Mouse (Mus musculus) megakaryocyte, embryonic 14.5 days (primary cell): ENCODE measurements around the gene Efcab3.
"Not testable (repeated sequence)": the region's sequence is repeated elsewhere in the genome, so short reads cannot be mapped to it uniquely, and the experiment has no call there.

Source experiments
- FLI1 ChIP-seq: IDR thresholded peaks from 2 replicates; pipeline ENCODE4 v1.6.1; 2012; ENCODE audit warnings: low read length, inconsistent platforms, mixed read lengths
- GATA1 ChIP-seq: IDR thresholded peaks from 3 replicates; pipeline ENCODE4 v1.6.1; 2012; ENCODE audit warnings: mixed read lengths, low read length, inconsistent platforms, borderline replicate concordance

DNA sequence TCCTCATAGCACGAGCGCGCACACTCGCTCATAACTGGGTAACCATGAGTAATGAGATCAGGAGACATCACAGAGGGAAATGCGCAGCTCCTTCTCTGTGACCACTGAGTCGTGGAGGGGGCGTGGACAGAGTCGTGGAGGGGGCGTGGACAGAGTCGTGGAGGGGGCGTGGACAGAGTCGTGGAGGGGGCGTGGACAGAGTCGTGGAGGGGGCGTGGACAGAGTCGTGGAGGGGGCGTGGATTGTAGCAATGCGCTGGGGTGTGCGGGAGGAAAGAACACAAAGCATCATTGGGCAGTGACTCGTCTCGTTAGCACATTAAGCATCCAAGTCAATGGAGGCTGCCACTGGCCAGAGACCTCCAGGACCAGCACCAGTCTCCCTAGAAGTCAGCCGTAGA, 49.1 kb downstream of the Efcab3 start:
- TF ChIP-seq GATA1, FLI1: not testable (repeated sequence)
